Mouse (Mus musculus) forebrain, embryonic 12.5 days (tissue): ENCODE results near the gene Grin2a. TPM values are rescaled to one million over a fixed set of nuclear protein-coding genes. Genes with fewer than 3 reads are reported as not detected.
"Not testable (repeated sequence)": the region's sequence is repeated elsewhere in the genome, so short reads cannot be mapped to it uniquely, and the experiment has no call there.

Experiments
- ATAC-seq: fragments of 200-750 bp; cut with Nextera tagmentation; 2 replicates; pipeline ENCODE4 v1.8.0; 2017; ENCODE audit warnings: moderate TSS enrichment; ENCODE audit not compliant: low FRiP score
- H3K27ac ChIP-seq: fragments of 300-500 bp; sonication (generic); 2 replicates; pipeline ENCODE4 v1.5.1; 2016; ENCODE audit warnings: mild to moderate bottlenecking
- H3K27me3 ChIP-seq: fragments of 300-500 bp; sonication (generic); 2 replicates; pipeline ENCODE4 v1.6.1; 2016; ENCODE audit warnings: mild to moderate bottlenecking
- H3K36me3 ChIP-seq: fragments of 300-500 bp; sonication (generic); replicated peaks from 2 replicates; pipeline ENCODE4 v1.6.1; 2016; ENCODE audit warnings: mild to moderate bottlenecking
- H3K4me1 ChIP-seq: fragments of 300-500 bp; sonication (generic); 2 replicates; pipeline ENCODE4 v1.6.1; 2016
- H3K4me2 ChIP-seq: fragments of 300-500 bp; sonication (generic); 2 replicates; pipeline ENCODE4 v1.6.1; 2016; ENCODE audit warnings: mild to moderate bottlenecking, moderate library complexity
- H3K4me3 ChIP-seq: fragments of 300-500 bp; sonication (generic); replicated peaks from 2 replicates; pipeline ENCODE4 v1.5.1; 2016; ENCODE audit warnings: mild to moderate bottlenecking
- H3K9ac ChIP-seq: fragments of 300-500 bp; sonication (generic); 2 replicates; pipeline ENCODE4 v1.6.1; 2016; ENCODE audit warnings: mild to moderate bottlenecking
- H3K9me3 ChIP-seq: fragments of 300-500 bp; sonication (generic); 2 replicates; pipeline ENCODE4 v1.6.1; 2016
- WGBS: fragments of 180-500 bp; shearing (Covaris S2); methylation state at CpG from one replicate; pipeline ENCODE4 v1.1.7; 2016; 5-methylcytosine and 5-hydroxymethylcytosine counted together
- polyA plus RNA-seq: library from polyadenylated mRNA; unstranded; fragments of >200 nt; fragmentation: Nextera tagmentation; extraction: Ambion mirVana; gene quantifications from 2 replicates; pipeline ENCODE4 v1.2.1, GENCODE M21; 2016

The Grin2a gene
- polyA plus RNA-seq, 1 experiment from 2014 or later: 2.4 TPM

DNA sequence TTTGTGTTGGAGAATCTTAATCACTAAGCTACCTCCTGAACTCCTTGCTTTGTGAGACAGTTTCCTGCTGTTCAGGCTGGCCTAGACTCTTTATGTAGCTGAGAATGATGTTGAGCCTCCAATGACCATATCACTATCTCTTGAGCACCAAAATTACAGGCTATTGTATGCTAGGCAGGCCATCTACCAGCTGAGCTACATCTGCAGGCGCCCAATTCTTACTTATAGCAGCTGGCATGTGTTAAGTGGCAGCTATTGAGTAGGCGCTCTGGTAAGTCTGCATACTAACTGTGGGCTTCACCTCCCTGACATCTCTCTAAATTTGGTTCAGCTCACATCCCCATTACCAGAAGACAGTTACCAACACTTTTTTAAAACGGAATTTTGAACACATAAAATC lies 331.3 kb downstream of the Grin2a start:
- WGBS: 77% methylated on average over 3 of the region's 3 CpGs
- no peak overlapping the region for H3K4me3 ChIP-seq
- no peaks in the 10 kb centered on the region for H3K4me1 ChIP-seq
- no peaks in the 10 kb centered on the region for H3K36me3 ChIP-seq
- no peaks in the 10 kb centered on the region for H3K9me3 ChIP-seq
- H3K4me2 ChIP-seq: no peak overlapping the region
- no peak overlapping the region for H3K9ac ChIP-seq
- ATAC-seq: no peak
- no peak overlapping the region for H3K27ac ChIP-seq
- no peaks in the 10 kb centered on the region for H3K27me3 ChIP-seq

DNA sequence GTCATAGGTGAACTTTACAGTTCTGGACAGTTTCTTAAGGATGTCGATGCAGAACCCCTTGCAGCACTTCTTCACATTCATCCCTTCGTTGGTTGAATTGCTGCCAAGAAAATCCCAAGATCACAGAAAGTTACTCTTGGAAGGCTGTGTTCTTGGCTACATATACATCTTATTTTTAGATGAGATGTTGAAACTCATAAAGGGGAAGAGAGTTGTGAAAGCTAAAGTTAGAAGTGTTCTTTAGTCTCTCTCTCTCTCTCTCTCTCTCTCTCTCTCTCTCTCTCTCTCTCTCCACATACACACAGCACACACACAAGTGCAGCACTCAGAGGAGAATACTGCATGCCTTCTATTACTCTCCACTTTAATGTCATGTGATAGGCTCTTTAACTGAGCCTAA lies 331.9 kb downstream of the Grin2a start:
- 89% methylated on average over 2 of the region's 2 CpGs for WGBS
- Histone ChIP-seq H3K27ac (no peak overlapping the region), H3K27me3 (no peaks in the 10 kb centered on the region), H3K9ac (no peak overlapping the region), H3K4me3 (no peak overlapping the region), H3K4me2 (no peak overlapping the region), H3K9me3 (no peaks in the 10 kb centered on the region), H3K4me1 (no peaks in the 10 kb centered on the region), H3K36me3 (no peaks in the 10 kb centered on the region)
- no peak for ATAC-seq

DNA sequence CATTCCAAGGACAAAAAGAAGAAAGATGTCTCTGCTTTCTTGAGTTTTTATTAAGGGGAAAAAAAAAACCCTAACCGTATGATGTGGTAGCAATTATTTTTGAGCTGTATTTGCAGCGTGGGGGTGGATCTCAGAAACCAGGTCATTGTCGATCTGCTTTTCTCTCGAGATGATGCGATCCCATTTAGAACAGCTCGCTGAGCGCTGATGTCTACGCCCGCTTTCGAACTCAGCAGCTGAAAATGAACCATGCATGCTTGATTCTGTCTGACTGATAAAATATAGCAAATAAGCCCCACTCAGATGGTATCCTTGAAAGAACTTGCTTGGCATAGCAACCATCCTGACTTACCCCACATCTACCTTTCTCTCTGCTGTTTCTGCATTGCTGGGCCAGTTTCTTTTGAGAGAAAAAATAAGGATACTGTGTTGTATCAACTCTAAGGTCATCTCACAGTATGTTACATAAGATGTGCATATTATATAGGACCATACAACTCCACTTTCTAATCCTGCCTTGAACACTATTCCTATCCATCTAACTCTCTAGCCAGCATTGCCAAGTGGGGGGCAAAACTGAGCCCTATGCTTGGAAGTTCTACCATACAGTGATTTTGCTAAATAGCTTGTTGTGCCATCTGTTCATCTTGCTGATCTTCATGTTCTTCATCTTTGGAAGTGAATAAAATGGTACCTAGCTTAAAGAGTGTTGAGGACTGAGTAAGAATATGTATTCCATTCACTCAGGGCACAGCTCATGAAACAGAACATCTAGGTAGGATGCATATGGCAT lies 369.5 kb downstream of the Grin2a start:
- WGBS: 93% methylated on average over 10 of the region's 10 CpGs
- Histone ChIP-seq H3K4me3 (no peak overlapping the region), H3K27me3 (no peaks in the 10 kb centered on the region), H3K27ac (no peak overlapping the region), H3K4me2 (no peak overlapping the region), H3K9me3 (no peaks in the 10 kb centered on the region), H3K4me1 (no peaks in the 10 kb centered on the region), H3K36me3 (no peaks in the 10 kb centered on the region), H3K9ac (no peak overlapping the region)
- ATAC-seq: no peak

- 97% methylated on average over 2 of the region's 2 CpGs for WGBS
- Histone ChIP-seq H3K4me1 (no peaks in the 10 kb centered on the region), H3K4me2 (no peak overlapping the region), H3K9me3 (no peaks in the 10 kb centered on the region), H3K27me3 (no peaks in the 10 kb centered on the region), H3K4me3 (no peak overlapping the region), H3K27ac (no peak overlapping the region), H3K9ac (no peak overlapping the region), H3K36me3 (no peaks in the 10 kb centered on the region)
- no peak for ATAC-seq
Observed at GRCm38 (mm10) chr16:9624346-9624745, 371.0 kb downstream of the Grin2a start.

- H3K4me2 ChIP-seq: no peak overlapping the region
- H3K36me3 ChIP-seq: no peaks in the 10 kb centered on the region
- 54% methylated on average over 2 of the region's 2 CpGs for WGBS
- H3K27me3 ChIP-seq: no peaks in the 10 kb centered on the region
- no peak overlapping the region for H3K9ac ChIP-seq
- no peak overlapping the region for H3K4me3 ChIP-seq
- H3K9me3 ChIP-seq: no peaks in the 10 kb centered on the region
- no peak overlapping the region for H3K27ac ChIP-seq
- H3K4me1 ChIP-seq: no peaks in the 10 kb centered on the region
- no peak for ATAC-seq
Observed at GRCm38 (mm10) chr16:9618206-9618605, 377.2 kb downstream of the Grin2a start.

DNA sequence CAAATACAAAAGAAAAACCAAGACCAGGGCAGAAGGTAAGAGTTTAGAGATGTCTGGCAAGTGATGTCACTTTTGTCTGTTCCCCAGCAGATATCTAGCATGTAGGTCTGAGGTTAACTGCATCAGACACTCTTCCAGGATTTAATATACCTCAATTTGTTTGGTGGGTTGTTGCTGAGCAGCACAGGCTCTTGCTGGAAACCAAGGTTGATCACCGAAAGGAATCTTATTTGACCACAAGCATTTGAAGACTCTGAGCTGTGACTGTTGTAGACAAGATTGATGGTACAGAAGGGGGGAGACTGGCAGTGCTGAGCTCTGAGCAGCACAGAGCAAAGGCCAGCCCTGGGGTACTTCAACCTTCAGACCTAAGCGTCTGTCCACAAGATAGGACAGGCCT lies 378.1 kb downstream of the Grin2a start:
- no peaks in the 10 kb centered on the region for H3K36me3 ChIP-seq
- H3K27me3 ChIP-seq: no peaks in the 10 kb centered on the region
- no peak overlapping the region for H3K4me3 ChIP-seq
- WGBS: 95% methylated on average over 2 of the region's 2 CpGs
- ATAC-seq: no peak
- H3K27ac ChIP-seq: no peak overlapping the region
- H3K4me1 ChIP-seq: no peaks in the 10 kb centered on the region
- H3K9ac ChIP-seq: no peak overlapping the region
- no peak overlapping the region for H3K4me2 ChIP-seq
- no peaks in the 10 kb centered on the region for H3K9me3 ChIP-seq

GRCm38 (mm10) chr16:9616807-9617206 lies 378.6 kb downstream of the Grin2a start:
- 87% methylated on average over 4 of the region's 4 CpGs for WGBS
- H3K4me2 ChIP-seq: no peak overlapping the region
- no peaks in the 10 kb centered on the region for H3K36me3 ChIP-seq
- H3K9ac ChIP-seq: no peak overlapping the region
- no peaks in the 10 kb centered on the region for H3K9me3 ChIP-seq
- H3K27me3 ChIP-seq: no peaks in the 10 kb centered on the region
- no peaks in the 10 kb centered on the region for H3K4me1 ChIP-seq
- no peak overlapping the region for H3K27ac ChIP-seq
- no peak overlapping the region for H3K4me3 ChIP-seq
- ATAC-seq: no peak

DNA sequence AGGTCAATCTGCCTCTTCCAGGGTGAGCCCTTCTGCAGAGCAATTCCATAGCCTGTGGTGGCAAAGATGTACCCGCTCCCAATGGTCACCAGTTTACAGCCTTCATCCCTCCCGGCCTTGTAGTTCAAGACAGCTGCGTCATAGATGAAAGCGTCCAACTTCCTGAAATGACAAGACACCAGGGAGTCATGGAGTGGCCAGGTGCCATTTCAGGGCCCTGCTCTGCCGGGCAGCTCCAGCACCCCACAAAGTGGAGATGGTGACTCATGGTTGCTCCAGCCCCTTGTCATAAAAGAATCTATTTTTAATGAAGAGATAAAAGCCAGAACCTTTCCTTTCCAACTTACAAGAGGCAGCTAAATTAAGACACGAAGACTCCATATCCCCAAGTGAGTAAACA lies 382.8 kb downstream of the Grin2a start:
- not testable (repeated sequence) for H3K4me1 ChIP-seq, ATAC-seq

GRCm38 (mm10) chr16:9607432-9607831 lies 387.9 kb downstream of the Grin2a start:
- no peak overlapping the region for H3K9ac ChIP-seq
- no peaks in the 10 kb centered on the region for H3K36me3 ChIP-seq
- H3K9me3 ChIP-seq: no peaks in the 10 kb centered on the region
- H3K27me3 ChIP-seq: no peaks in the 10 kb centered on the region
- no peaks in the 10 kb centered on the region for H3K4me1 ChIP-seq
- no peak overlapping the region for H3K4me2 ChIP-seq
- no peak overlapping the region for H3K4me3 ChIP-seq
- 70% methylated on average over 2 of the region's 2 CpGs for WGBS
- no peak for ATAC-seq
- no peak overlapping the region for H3K27ac ChIP-seq

More for the DNA sequence above, 382.8 kb downstream of the Grin2a start:
- WGBS: 94% methylated on average over 6 of the region's 6 CpGs
- H3K4me2 ChIP-seq, H3K9me3 ChIP-seq, H3K9ac ChIP-seq, H3K27me3 ChIP-seq, H3K4me3 ChIP-seq, H3K36me3 ChIP-seq, H3K27ac ChIP-seq: not testable (repeated sequence)

DNA sequence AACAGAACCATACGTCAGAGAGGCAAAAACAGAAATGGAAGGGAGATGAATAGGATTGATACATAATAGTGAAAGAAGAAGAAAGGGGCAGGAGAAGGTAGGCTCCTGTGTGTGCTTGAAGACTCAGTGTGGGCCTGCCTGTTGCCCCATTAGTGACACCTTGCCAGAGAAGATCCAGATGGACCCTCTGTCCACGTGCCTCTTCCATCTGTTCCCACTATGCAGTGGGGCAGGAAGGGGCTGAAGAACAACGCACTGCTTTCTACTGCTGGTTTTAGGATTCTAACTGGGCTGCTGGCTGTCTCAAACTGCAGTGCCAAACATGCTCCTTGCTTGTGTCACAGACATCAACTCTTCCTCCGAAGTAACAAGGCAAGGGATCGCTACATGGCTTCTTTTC lies 391.4 kb downstream of the Grin2a start:
- H3K9ac ChIP-seq: no peak overlapping the region
- H3K4me2 ChIP-seq: no peak overlapping the region
- ATAC-seq: no peak
- no peaks in the 10 kb centered on the region for H3K9me3 ChIP-seq
- no peak overlapping the region for H3K4me3 ChIP-seq
- no peaks in the 10 kb centered on the region for H3K36me3 ChIP-seq
- no peaks in the 10 kb centered on the region for H3K27me3 ChIP-seq
- WGBS: 87% methylated on average over 5 of the region's 5 CpGs
- no peak overlapping the region for H3K27ac ChIP-seq
- H3K4me1 ChIP-seq: no peaks in the 10 kb centered on the region

- no peaks in the 10 kb centered on the region for H3K4me1 ChIP-seq
- ATAC-seq: no peak
- no peak overlapping the region for H3K4me2 ChIP-seq
- no peak overlapping the region for H3K9ac ChIP-seq
- no peak overlapping the region for H3K27ac ChIP-seq
- H3K4me3 ChIP-seq: no peak overlapping the region
- no peaks in the 10 kb centered on the region for H3K27me3 ChIP-seq
- H3K36me3 ChIP-seq: no peaks in the 10 kb centered on the region
- no peaks in the 10 kb centered on the region for H3K9me3 ChIP-seq
- 100% methylated on average over 2 of the region's 2 CpGs for WGBS
Observed at GRCm38 (mm10) chr16:9602579-9602978, 392.8 kb downstream of the Grin2a start.

- ATAC-seq: no peak
- H3K4me1 ChIP-seq: no peaks in the 10 kb centered on the region
- H3K27me3 ChIP-seq: no peaks in the 10 kb centered on the region
- WGBS: 90% methylated on average over 2 of the region's 2 CpGs
- H3K4me3 ChIP-seq: no peak overlapping the region
- no peaks in the 10 kb centered on the region for H3K36me3 ChIP-seq
- H3K4me2 ChIP-seq: no peak overlapping the region
- H3K9me3 ChIP-seq: no peaks in the 10 kb centered on the region
- H3K9ac ChIP-seq: no peak overlapping the region
- no peak overlapping the region for H3K27ac ChIP-seq
Observed at GRCm38 (mm10) chr16:9589176-9589575, 406.2 kb downstream of the Grin2a start.

DNA sequence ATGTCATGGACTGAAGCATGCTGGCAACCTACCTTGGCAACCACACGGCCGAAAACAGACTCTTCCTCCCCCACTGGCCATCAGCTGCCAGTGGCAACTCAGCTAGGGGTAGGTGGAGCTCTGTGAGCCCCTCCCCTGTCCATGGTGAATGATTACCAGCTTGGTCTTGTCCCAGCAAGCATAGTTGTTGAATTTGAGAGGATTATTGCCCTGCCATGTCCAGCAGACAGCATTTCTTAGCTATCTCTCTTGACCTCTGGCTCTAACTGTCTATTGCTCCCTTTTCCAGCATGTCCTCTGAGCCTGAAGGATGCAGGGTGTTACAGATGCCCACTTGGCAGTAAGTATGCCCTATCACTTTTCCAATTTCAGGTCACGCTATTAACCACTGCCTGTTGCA lies 406.9 kb downstream of the Grin2a start:
- no peaks in the 10 kb centered on the region for H3K36me3 ChIP-seq
- no peak overlapping the region for H3K27ac ChIP-seq
- no peak overlapping the region for H3K4me2 ChIP-seq
- no peaks in the 10 kb centered on the region for H3K4me1 ChIP-seq
- no peak overlapping the region for H3K9ac ChIP-seq
- H3K27me3 ChIP-seq: no peaks in the 10 kb centered on the region
- H3K4me3 ChIP-seq: no peak overlapping the region
- H3K9me3 ChIP-seq: no peaks in the 10 kb centered on the region
- no peak for ATAC-seq
- 83% methylated on average over 3 of the region's 3 CpGs for WGBS
